Mouse (Mus musculus) myocyte (in vitro differentiated cells): ENCODE results near the gene Tmem208. TPM values are rescaled to one million over a fixed set of nuclear protein-coding genes. Genes with fewer than 3 reads are reported as not detected.

ENCODE experiments used
- H3K27me3 ChIP-seq: one replicate; pipeline ENCODE4 v1.6.1; 2011; ENCODE audit not compliant: control insufficient read depth, insufficient read depth, insufficient read length
- H3K36me3 ChIP-seq: one replicate; pipeline ENCODE4 v1.6.1; 2011; ENCODE audit not compliant: control insufficient read depth, insufficient read depth
- H3K4me2 ChIP-seq: one replicate; pipeline ENCODE4 v1.6.1; 2011; ENCODE audit warnings: low read depth, control low read depth
- H3K4me3 ChIP-seq: one replicate; pipeline ENCODE4 v1.5.1; 2011; ENCODE audit warnings: mild to moderate bottlenecking, control low read depth, moderate library complexity
- H3K79me2 ChIP-seq: one replicate; pipeline ENCODE4 v1.6.1; 2011; ENCODE audit not compliant: control insufficient read depth, insufficient read depth
- H3ac ChIP-seq: one replicate; pipeline ENCODE4 v1.6.1; 2011; ENCODE audit not compliant: control insufficient read depth, insufficient read length
- CEBPB ChIP-seq: IDR thresholded peaks from 2 replicates; pipeline ENCODE4 v1.6.1; 2011; ENCODE audit warnings: mild to moderate bottlenecking, moderate library complexity; ENCODE audit not compliant: poor library complexity, insufficient read depth, severe bottlenecking
- E2F4 ChIP-seq: IDR thresholded peaks from one replicate; pipeline ENCODE4 v1.6.1; 2011; ENCODE audit warnings: mild to moderate bottlenecking, control low read depth, moderate library complexity; ENCODE audit not compliant: insufficient read depth
- MAX ChIP-seq: IDR thresholded peaks from one replicate; pipeline ENCODE4 v1.6.1; 2011; ENCODE audit warnings: low read depth, mild to moderate bottlenecking, control low read depth
- MYOD1 ChIP-seq, 3 experiments: IDR thresholded peaks; one replicate each; pipeline ENCODE4 v1.6.1; 2011; ENCODE audit warnings: control low read depth in 2 of 3, low read depth in 2 of 3, mild to moderate bottlenecking in 2 of 3, moderate library complexity in 1 of 3; ENCODE audit not compliant: insufficient read length in 2 of 3, control insufficient read depth in 1 of 3
- MYOG ChIP-seq, 3 experiments: IDR thresholded peaks; one replicate each; pipeline ENCODE4 v1.6.1; 2011; ENCODE audit warnings: control low read depth in 2 of 3, low read depth in 2 of 3, mild to moderate bottlenecking in 2 of 3; ENCODE audit not compliant: insufficient read length in 2 of 3, control insufficient read depth in 1 of 3, insufficient read depth in 1 of 3
- POLR2A ChIP-seq: IDR thresholded peaks from one replicate; pipeline ENCODE4 v1.6.1; 2011; ENCODE audit warnings: low read depth, mild to moderate bottlenecking, control low read depth, moderate library complexity; ENCODE audit not compliant: insufficient read length
- POLR2AphosphoS2 ChIP-seq: IDR thresholded peaks from one replicate; pipeline ENCODE4 v1.6.1; 2011; ENCODE audit warnings: low read depth, control low read depth; ENCODE audit not compliant: insufficient read length
- REST ChIP-seq: IDR thresholded peaks from one replicate; pipeline ENCODE4 v1.6.1; 2011; ENCODE audit warnings: mild to moderate bottlenecking, control low read depth, moderate library complexity; ENCODE audit not compliant: insufficient read depth, insufficient read length
- SRF ChIP-seq: IDR thresholded peaks from one replicate; pipeline ENCODE4 v1.6.1; 2011; ENCODE audit warnings: low read depth; ENCODE audit not compliant: control insufficient read depth, insufficient read length
- TCF12 ChIP-seq: IDR thresholded peaks from one replicate; pipeline ENCODE4 v1.6.1; 2011; ENCODE audit warnings: mild to moderate bottlenecking, control low read depth; ENCODE audit not compliant: poor library complexity, insufficient read depth, severe bottlenecking
- TCF3 ChIP-seq: IDR thresholded peaks from one replicate; pipeline ENCODE4 v1.6.1; 2011; ENCODE audit warnings: low read depth, control low read depth; ENCODE audit not compliant: insufficient read length
- USF1 ChIP-seq: IDR thresholded peaks from one replicate; pipeline ENCODE4 v1.6.1; 2011; ENCODE audit warnings: low read depth, mild to moderate bottlenecking, control low read depth, moderate library complexity
- polyA plus RNA-seq: library from polyadenylated mRNA; unstranded; fragments of >200 nt; fragmentation: generic; extraction: Trizol; gene quantifications from one replicate; pipeline ENCODE4 v1.2.1, GENCODE M21; 2012; ENCODE audit warnings: missing spikeins

The Tmem208 gene
- polyA plus RNA-seq, 1 experiment, result 109 TPM

DNA sequence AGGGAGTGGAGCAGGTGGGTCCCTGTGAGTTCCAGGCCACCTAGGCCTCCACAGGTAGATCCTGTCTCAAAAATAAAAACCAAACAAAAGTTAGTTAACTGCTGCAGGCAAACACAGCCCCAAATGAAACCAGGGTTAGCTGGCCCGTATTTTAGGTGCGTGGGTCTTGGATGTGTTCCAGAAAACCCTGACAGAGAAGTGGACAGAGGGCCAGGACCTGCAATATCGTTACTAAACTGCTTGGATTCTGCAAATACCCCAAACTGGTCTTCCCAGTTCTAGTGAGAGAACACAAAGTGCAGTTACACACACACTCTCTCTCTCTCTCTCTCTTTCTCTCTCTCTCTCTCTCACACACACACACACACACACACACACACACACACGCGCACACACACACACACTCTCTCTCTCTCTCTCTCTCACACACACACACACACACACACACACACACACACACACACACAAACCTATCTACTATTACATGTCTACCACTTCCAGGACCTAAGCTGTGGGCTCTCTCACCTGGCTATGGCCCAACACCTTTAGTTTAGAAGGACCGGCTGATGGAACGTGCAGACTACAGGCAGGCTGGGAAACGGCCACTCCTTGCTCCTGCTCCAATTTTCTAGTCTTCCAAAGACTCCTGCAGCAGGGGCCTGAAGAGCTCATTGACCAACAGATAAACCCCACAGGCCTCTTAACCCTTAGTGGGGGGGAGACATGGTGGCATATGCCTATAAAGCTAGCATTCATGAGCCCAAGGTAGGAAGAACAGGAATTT is 17.8 kb downstream of the Tmem208 start:
- no peaks in the 10 kb centered on the region for H3K27me3 ChIP-seq

DNA sequence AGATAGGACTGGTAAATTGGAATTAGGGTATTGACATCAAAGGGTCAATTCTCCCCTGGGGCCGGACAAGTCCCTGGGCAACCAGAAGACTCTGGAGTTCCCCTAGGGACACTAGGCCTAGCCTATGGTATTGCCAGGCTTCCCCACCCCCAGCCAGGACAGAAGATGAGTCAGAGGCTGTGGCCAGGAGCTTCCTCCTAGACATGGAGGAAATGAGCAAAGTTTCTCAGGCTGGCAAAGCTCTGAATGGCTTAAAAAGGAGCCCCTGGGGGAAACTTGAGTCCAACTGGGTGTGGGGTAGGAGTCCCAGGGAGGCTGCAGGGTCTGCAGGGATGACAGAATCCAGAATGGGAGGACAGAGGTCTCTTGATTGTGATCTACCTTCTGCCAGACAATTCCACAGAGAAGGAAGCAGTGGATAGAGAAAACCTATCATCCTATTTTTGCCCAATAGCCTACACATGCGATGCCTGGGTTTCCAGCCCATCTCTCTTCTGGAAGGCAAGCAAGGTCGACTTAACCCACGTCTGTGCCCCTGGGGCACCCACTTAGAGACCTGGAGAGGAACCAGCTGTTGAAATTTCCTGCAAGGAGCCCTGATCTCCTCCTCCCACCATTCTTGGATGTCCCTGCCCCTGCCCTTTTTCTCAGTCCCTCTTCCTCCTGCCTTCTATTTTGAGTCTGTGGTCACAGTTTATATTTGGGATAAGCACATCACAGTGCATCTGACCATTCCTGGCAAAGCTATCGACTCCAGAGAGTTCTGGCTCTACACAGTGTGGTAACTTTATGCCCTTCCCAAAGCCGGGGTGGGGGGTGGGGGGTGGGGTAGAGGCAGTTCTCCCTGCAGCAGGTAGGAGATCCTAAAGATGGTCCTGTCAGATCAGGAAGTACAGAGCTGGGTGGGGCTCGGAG is 19.2 kb downstream of the Tmem208 start:
- peak overlapping the region; percentile 92 for H3K4me2 ChIP-seq
- peaks cover 68% of the 10 kb centered on the region for H3K79me2 ChIP-seq
- peak overlapping the region; percentile 94 for H3K4me3 ChIP-seq
- H3K36me3 ChIP-seq, result peaks cover 9% of the 10 kb centered on the region
- no peaks in the 10 kb centered on the region for H3K27me3 ChIP-seq
- TF ChIP-seq REST, result no peak
- TF ChIP-seq MAX, result no peak
- TF ChIP-seq USF1, result no peak
- TF ChIP-seq SRF, result no peak
- no peak for TF ChIP-seq E2F4
- no peak for TF ChIP-seq TCF3
- no peak for TF ChIP-seq POLR2AphosphoS2
- no peak for TF ChIP-seq MYOG (IDR thresholded peaks at IDR 0.05; ENCODE audit: control insufficient read depth in 1 of 3, insufficient read depth in 1 of 3, insufficient read length in 2 of 3, low read depth in 2 of 3)
- no peak for TF ChIP-seq TCF12
- TF ChIP-seq CEBPB, result peak; percentile 83; the same call in 1 of the 2 replicates
- peak; percentile 23 for TF ChIP-seq POLR2A
- peak in 1 of 3 experiments; percentile 25 for TF ChIP-seq MYOD1 (IDR thresholded peaks at IDR 0.05; ENCODE audit: control insufficient read depth in 1 of 3, insufficient read length in 2 of 3, low read depth in 2 of 3)
- H3ac ChIP-seq, result no peak overlapping the region

More for the DNA sequence above, 17.8 kb downstream of the Tmem208 start:
- H3K36me3 ChIP-seq, result peaks cover 9% of the 10 kb centered on the region
- peak overlapping the region; percentile 92 for H3K4me2 ChIP-seq
- no peak for TF ChIP-seq E2F4
- TF ChIP-seq USF1, result no peak
- peaks cover 72% of the 10 kb centered on the region for H3K79me2 ChIP-seq
- H3K4me3 ChIP-seq, result peak overlapping the region; percentile 94
- H3ac ChIP-seq, result no peak overlapping the region

DNA sequence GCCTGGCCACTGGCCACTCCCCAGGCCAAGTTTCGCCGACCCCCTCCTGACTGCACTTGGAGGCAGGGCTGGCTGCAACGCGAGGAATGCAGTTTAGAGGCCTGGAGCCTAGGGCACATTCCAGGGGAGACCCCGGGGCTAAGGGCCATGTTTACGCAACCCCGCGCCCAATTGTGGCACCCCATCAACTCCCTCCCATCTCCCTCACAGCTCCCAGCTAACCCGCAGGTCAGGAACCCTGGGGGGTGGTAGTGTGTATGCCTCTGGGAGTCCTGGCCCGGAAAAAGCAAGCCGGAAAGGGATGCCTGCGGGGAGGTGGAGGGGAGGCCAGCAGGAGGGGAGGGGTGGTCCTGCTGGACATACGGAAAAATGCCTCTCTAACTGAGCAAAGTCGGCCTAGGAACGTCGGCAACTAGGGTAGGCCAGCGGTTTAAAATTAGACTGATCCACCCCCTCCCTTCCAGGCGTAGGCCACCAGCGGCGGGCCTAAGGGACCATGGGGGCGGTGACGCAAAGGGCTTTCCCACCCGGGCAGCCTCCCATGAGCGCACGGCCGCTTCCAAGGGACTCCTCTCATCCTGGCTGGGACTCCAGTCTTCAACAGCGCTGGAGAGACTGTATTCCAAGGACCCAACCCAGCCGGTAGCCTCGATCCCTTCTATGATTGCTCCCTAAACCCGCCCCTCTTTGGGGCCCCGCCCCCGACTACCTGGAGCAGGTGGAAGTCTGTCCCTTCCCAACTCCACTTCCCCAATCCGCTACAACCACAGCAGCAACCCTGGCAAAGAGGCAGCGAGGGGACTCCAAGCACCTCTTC is 20.7 kb downstream of the Tmem208 start:
- no peak for TF ChIP-seq E2F4
- peak in 1 of 3 experiments; percentile 31 for TF ChIP-seq MYOD1 (IDR thresholded peaks at IDR 0.05; ENCODE audit: control insufficient read depth in 1 of 3, insufficient read length in 2 of 3, low read depth in 2 of 3)
- peak in 1 of 3 experiments; percentile 6 for TF ChIP-seq MYOG (IDR thresholded peaks at IDR 0.05; ENCODE audit: control insufficient read depth in 1 of 3, insufficient read depth in 1 of 3, insufficient read length in 2 of 3, low read depth in 2 of 3)
- peak; percentile 42 for TF ChIP-seq POLR2A

DNA sequence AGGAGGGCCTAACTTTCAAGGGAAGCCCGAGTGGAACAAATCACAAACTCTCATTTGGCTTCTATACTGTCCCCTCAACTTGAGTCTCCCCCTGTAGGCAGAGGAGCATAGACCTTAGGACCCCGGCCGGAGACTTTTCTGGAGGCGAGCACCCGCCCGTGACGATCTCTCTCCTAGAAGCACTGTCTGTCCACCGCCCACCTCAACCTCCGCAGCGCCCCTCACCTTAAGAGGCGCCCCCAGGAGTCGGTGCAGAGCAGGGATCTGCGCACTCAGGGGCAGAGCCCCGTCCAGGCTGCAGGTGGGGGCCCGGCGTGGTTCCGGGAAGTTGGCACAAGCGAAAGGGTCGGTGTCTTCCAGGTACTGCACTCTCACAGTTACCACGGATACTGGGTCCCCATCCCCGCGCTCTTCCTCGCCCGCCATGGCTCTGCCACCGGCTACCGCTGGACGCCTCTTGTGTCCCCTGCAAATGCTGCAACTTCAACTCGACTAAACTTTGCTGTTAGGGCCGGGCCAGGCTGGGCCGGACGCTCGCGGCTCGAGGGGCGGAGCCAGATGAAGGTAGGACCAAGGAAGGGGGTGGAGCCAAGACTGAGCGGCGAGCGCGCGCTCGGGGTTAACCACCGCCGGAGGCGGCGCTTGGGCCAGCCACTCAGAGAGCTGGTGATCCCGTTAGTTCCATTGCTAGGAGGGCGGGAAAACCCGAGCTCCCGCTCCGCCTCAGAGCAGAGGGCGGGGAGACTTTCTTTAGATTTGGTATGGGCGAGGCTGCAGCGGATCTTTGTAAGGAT is 21.5 kb downstream of the Tmem208 start, which contains the start of gene Fhod1:
Gene Fhod1 (minus strand): TSS at position 526 of the 794 bp plus-strand sequence.
- TF ChIP-seq MYOG (IDR thresholded peaks at IDR 0.05; ENCODE audit: control insufficient read depth in 1 of 3, insufficient read depth in 1 of 3, insufficient read length in 2 of 3, low read depth in 2 of 3) (peak in 1 of 3 experiments; percentile 4), TCF3 (no peak), CEBPB (no peak), POLR2A (peak; percentile 92), E2F4 (peak; percentile 85), POLR2AphosphoS2 (peak; percentile 85), USF1 (no peak), TCF12 (no peak), REST (no peak), MAX (no peak), MYOD1 (IDR thresholded peaks at IDR 0.05; ENCODE audit: control insufficient read depth in 1 of 3, insufficient read length in 2 of 3, low read depth in 2 of 3) (no peak), SRF (peak; percentile 12)
- peaks cover 49% of the 10 kb centered on the region for H3K79me2 ChIP-seq
- H3K4me3 ChIP-seq, result peak within 1 kb of the TSS; percentile 94
- no peaks in the 10 kb centered on the region for H3K27me3 ChIP-seq
- peak within 1 kb of the TSS; percentile 27 for H3ac ChIP-seq
- H3K4me2 ChIP-seq, result peak within 1 kb of the TSS; percentile 92
- peaks cover 5% of the 10 kb centered on the region for H3K36me3 ChIP-seq

More for the DNA sequence above, 20.7 kb downstream of the Tmem208 start:
- Histone ChIP-seq H3K4me2 (peak overlapping the region; percentile 92), H3K27me3 (no peaks in the 10 kb centered on the region), H3K36me3 (peaks cover 9% of the 10 kb centered on the region), H3ac (peak overlapping the region; percentile 27), H3K79me2 (peaks cover 58% of the 10 kb centered on the region), H3K4me3 (peak overlapping the region; percentile 94)
